Mouse (Mus musculus) megakaryocyte, adult 5-6 weeks (primary cell): Measurements from ENCODE around the gene Asgr1. TPM values are rescaled to one million over a fixed set of nuclear protein-coding genes. Genes with fewer than 3 reads are reported as not detected.

Source experiments
- total RNA-seq, 2 experiments: library from RNA; stranded (forward) in 1 of 2; stranded (reverse) in 1 of 2; fragments of 153-499, 151-499 nt in 1 of 2; fragments of 221-1000, 200-1000 nt in 1 of 2; gene quantifications; 2 replicates each; pipeline versions ENCODE4 v1.2.3 to v1.2.4; 2015 to 2017

Asgr1 gene
- total RNA-seq, 2 experiments from 2014 or later: not detected

Other genes starting within 250 kb of the Asgr1 start
Only the 30 nearest of the 35 such genes appear.
- gene Tmem256, start 215.6 kb upstream of the Asgr1 start, total RNA-seq (2015): 217 and 226 TPM in 2 replicates
- 117 and 158 TPM in 2 replicates for gene Tmem256, start 215.6 kb upstream of the Asgr1 start, total RNA-seq (2017)
- gene Plscr3, start 207.7 kb upstream of the Asgr1 start, total RNA-seq (2015): 19.8 and 23.7 TPM in 2 replicates
- gene Plscr3, start 207.7 kb upstream of the Asgr1 start, total RNA-seq (2017): 10.8 and 18.1 TPM in 2 replicates
- gene Tnk1, start 195.4 kb upstream of the Asgr1 start, total RNA-seq (2015): not detected in 2 replicates
- gene Tnk1, start 195.4 kb upstream of the Asgr1 start, total RNA-seq (2017): 0.04 TPM in 1 of 2 replicates, not detected in the other
- gene Tmem95, start 176.1 kb upstream of the Asgr1 start, total RNA-seq (2015): not detected in 2 replicates
- not detected in 2 replicates for gene Tmem95, start 176.1 kb upstream of the Asgr1 start, total RNA-seq (2017)
- gene Kctd11, start 172.7 kb upstream of the Asgr1 start, total RNA-seq (2015): 2.9 and 3.3 TPM in 2 replicates
- 3.0 and 3.3 TPM in 2 replicates for gene Kctd11, start 172.7 kb upstream of the Asgr1 start, total RNA-seq (2017)
- gene Acap1, start 158.5 kb upstream of the Asgr1 start, total RNA-seq (2015): 19.3 and 19.7 TPM in 2 replicates
- gene Acap1, start 158.5 kb upstream of the Asgr1 start, total RNA-seq (2017): 44.4 and 53.5 TPM in 2 replicates
- gene 2810408A11Rik, start 153.1 kb upstream of the Asgr1 start, total RNA-seq (2015): 1.6 and 2.6 TPM in 2 replicates
- gene 2810408A11Rik, start 153.1 kb upstream of the Asgr1 start, total RNA-seq (2017): 1.5 and 1.8 TPM in 2 replicates
- gene Neurl4, start 153.0 kb upstream of the Asgr1 start, total RNA-seq (2015): 7.1 and 9.9 TPM in 2 replicates
- 11.9 and 18.9 TPM in 2 replicates for gene Neurl4, start 153.0 kb upstream of the Asgr1 start, total RNA-seq (2017)
- 140 and 156 TPM in 2 replicates for gene Gps2, start 140.2 kb upstream of the Asgr1 start, total RNA-seq (2015)
- 56.4 and 64.9 TPM in 2 replicates for gene Gps2, start 140.2 kb upstream of the Asgr1 start, total RNA-seq (2017)
- 575 and 614 TPM in 2 replicates for gene Eif5a, start 132.1 kb upstream of the Asgr1 start, total RNA-seq (2015)
- gene Eif5a, start 132.1 kb upstream of the Asgr1 start, total RNA-seq (2017): 561 and 596 TPM in 2 replicates
- gene Ybx2, start 118.3 kb upstream of the Asgr1 start, total RNA-seq (2015): not detected in 2 replicates
- not detected in 2 replicates for gene Ybx2, start 118.3 kb upstream of the Asgr1 start, total RNA-seq (2017)
- gene Slc2a4, start 105.9 kb upstream of the Asgr1 start, total RNA-seq (2015): not detected in 2 replicates
- gene Slc2a4, start 105.9 kb upstream of the Asgr1 start, total RNA-seq (2017): 0.07 TPM in 1 of 2 replicates, not detected in the other
- not detected in 2 replicates for gene Cldn7, start 89.3 kb upstream of the Asgr1 start, total RNA-seq (2015)
- not detected in 2 replicates for gene Cldn7, start 89.3 kb upstream of the Asgr1 start, total RNA-seq (2017)
- 120 and 150 TPM in 2 replicates for gene Ctdnep1, start 72.9 kb upstream of the Asgr1 start, total RNA-seq (2015)
- 26.6 and 27.0 TPM in 2 replicates for gene Ctdnep1, start 72.9 kb upstream of the Asgr1 start, total RNA-seq (2017)
- gene Elp5, start 71.6 kb upstream of the Asgr1 start, total RNA-seq (2015): 44.7 and 63.0 TPM in 2 replicates
- 35.7 and 40.5 TPM in 2 replicates for gene Elp5, start 71.6 kb upstream of the Asgr1 start, total RNA-seq (2017)
- 843 and 872 TPM in 2 replicates for gene Gabarap, start 62.9 kb upstream of the Asgr1 start, total RNA-seq (2015)
- gene Gabarap, start 62.9 kb upstream of the Asgr1 start, total RNA-seq (2017): 599 and 651 TPM in 2 replicates
- gene Phf23, start 58.3 kb upstream of the Asgr1 start, total RNA-seq (2015): 34.0 and 37.0 TPM in 2 replicates
- gene Phf23, start 58.3 kb upstream of the Asgr1 start, total RNA-seq (2017): 42.5 and 45.8 TPM in 2 replicates
- 7.9 and 9.3 TPM in 2 replicates for gene Dvl2, start 53.5 kb upstream of the Asgr1 start, total RNA-seq (2015)
- gene Dvl2, start 53.5 kb upstream of the Asgr1 start, total RNA-seq (2017): 12.7 and 16.9 TPM in 2 replicates
- 32.7 and 35.0 TPM in 2 replicates for gene Acadvl, start 38.7 kb upstream of the Asgr1 start, total RNA-seq (2015)
- 31.7 and 37.0 TPM in 2 replicates for gene Acadvl, start 38.7 kb upstream of the Asgr1 start, total RNA-seq (2017)
- gene Dlg4, start 37.1 kb upstream of the Asgr1 start, total RNA-seq (2015): 5.2 and 10.1 TPM in 2 replicates
- 1.3 and 3.7 TPM in 2 replicates for gene Dlg4, start 37.1 kb upstream of the Asgr1 start, total RNA-seq (2017)
- gene Asgr2, start 38.6 kb downstream of the Asgr1 start, total RNA-seq (2015): 0.16 and 0.27 TPM in 2 replicates
- 2.1 and 3.0 TPM in 2 replicates for gene Asgr2, start 38.6 kb downstream of the Asgr1 start, total RNA-seq (2017)
- 3.3 and 4.5 TPM in 2 replicates for gene Mgl2, start 76.2 kb downstream of the Asgr1 start, total RNA-seq (2015)
- 3.3 and 4.5 TPM in 2 replicates for gene Mgl2, start 76.2 kb downstream of the Asgr1 start, total RNA-seq (2017)
- gene Clec10a, start 102.1 kb downstream of the Asgr1 start, total RNA-seq (2015): 34.6 and 35.3 TPM in 2 replicates
- gene Clec10a, start 102.1 kb downstream of the Asgr1 start, total RNA-seq (2017): 35.5 and 36.5 TPM in 2 replicates
- not detected in 2 replicates for gene Slc16a11, start 158.7 kb downstream of the Asgr1 start, total RNA-seq (2015)
- not detected in 2 replicates for gene Slc16a11, start 158.7 kb downstream of the Asgr1 start, total RNA-seq (2017)
- 1.9 and 2.5 TPM in 2 replicates for gene Slc16a13, start 167.0 kb downstream of the Asgr1 start, total RNA-seq (2015)
- 2.3 and 7.7 TPM in 2 replicates for gene Slc16a13, start 167.0 kb downstream of the Asgr1 start, total RNA-seq (2017)
- 0.04 and 0.27 TPM in 2 replicates for gene Bcl6b, start 175.7 kb downstream of the Asgr1 start, total RNA-seq (2015)
- not detected in 2 replicates for gene Bcl6b, start 175.7 kb downstream of the Asgr1 start, total RNA-seq (2017)
- 74.4 and 77.6 TPM in 2 replicates for gene 0610010K14Rik, start 183.8 kb downstream of the Asgr1 start, total RNA-seq (2015)
- 25.6 and 31.5 TPM in 2 replicates for gene 0610010K14Rik, start 183.8 kb downstream of the Asgr1 start, total RNA-seq (2017)
- 4.0 and 5.2 TPM in 2 replicates for gene Gm21988, start 185.7 kb downstream of the Asgr1 start, total RNA-seq (2015)
- 0.11 and 4.3 TPM in 2 replicates for gene Gm21988, start 185.7 kb downstream of the Asgr1 start, total RNA-seq (2017)
- 221 and 238 TPM in 2 replicates for gene Rnasek, start 185.8 kb downstream of the Asgr1 start, total RNA-seq (2015)
- gene Rnasek, start 185.8 kb downstream of the Asgr1 start, total RNA-seq (2017): 29.7 and 38.5 TPM in 2 replicates
- not detected in 2 replicates for gene Alox12, start 201.3 kb downstream of the Asgr1 start, total RNA-seq (2015)
- not detected in 2 replicates for gene Alox12, start 201.3 kb downstream of the Asgr1 start, total RNA-seq (2017)